Mouse (Mus musculus): ENCODE measurements around the gene Tada2b.

The Tada2b gene

GRCm38 (mm10) chr5:36484171-36484990 lies at the start of gene Tada2b, which contains the start of gene Ccdc96:
Gene Tada2b, minus strand, starts transcription at chr5:36484285.
Gene Ccdc96, plus strand, starts transcription at chr5:36484588.
- DNase-seq (ENCODE audit: low spot score) = peak; percentile 99

GRCm38 (mm10) chr5:36530129-36530751 lies 46.2 kb upstream of the Tada2b start:
- DNase-seq (ENCODE audit: low spot score) = peak; percentile 89

DNA sequence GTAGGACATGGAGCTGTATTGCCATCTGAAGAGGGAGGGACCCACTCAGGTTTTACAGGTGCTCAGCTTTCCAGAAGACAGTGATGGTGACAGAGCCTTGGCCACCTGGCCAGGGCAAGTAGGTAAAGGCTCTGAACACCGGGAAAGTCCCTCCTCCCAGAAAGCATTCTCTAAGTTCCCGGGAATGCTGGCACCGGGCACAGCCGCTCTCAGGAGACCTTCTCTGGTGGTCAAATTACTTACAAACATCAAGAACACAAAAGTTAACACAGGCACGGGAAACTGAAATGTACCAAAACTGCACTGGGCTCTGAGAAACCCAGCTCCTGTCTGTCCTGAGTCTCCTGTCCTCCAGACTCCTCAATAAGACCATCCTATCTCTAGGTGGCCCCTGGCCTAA lies 45.6 kb upstream of the Tada2b start:
- DNase-seq (ENCODE audit: low spot score) = no peak

- DNase-seq (ENCODE audit: low spot score) = no peak
Measured at GRCm38 (mm10) chr5:36526921-36527320, 42.8 kb upstream of the Tada2b start.

DNA sequence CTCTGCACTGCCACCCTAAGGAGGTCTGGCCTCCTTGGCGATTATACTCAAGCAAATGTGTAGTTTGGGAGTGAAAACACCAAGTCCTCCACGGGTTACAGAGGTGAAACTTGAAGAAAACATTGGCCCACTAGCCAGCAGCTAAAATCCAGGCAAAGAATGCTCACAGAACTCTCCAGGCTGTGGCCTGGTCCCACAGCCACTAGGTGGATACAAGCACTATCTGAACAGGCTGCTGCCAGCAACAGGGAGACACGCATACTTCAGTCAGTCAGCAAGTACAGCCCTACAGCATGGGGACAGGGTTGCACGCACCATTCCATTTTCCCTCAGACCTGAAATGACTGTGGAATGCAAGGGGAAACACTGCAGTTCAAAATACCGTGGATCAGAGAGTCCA lies 42.2 kb upstream of the Tada2b start:
- DNase-seq (ENCODE audit: low spot score) = no peak

DNA sequence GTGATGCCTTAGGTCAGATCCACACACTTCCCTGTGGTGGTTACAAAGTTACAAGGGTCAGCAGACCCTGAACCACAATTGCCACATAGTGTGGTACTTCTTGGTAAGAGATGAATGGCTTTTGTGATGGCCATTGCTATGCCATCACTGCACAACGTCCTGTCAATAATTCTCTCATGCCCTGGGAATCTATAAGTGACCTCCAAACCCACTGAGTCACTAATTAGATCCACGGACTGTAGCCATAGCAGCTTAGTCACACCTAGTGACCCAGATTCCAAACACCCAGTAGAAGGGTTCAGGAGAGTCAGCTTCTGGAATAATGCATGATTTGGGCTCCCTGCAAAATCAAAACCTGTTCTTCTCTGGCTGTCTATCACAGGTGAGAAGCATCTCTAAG lies 41.1 kb upstream of the Tada2b start:
- no peak for DNase-seq (ENCODE audit: low spot score)

DNA sequence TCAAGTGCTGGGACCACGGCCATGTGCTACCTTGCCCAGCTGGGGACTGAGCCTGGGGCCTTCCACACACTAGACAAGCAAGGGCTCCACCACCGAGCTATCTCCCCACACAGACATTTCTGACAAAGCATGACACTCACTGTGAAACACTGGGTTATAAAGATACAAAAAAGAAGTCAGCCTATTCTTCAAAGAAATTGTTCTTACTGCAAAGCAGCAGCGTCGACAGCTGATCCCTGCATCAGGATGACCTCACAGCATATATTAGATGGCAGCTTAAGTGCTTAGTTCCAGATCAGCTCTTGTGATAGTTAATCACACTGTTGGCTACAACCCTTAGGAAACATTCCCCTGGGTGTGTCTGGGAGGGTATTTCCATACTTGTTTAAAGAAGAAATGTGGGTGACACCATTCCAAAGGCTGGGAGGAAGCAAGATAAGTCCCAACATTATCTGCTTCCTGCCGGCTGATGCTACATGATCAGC lies 39.2 kb upstream of the Tada2b start:
- no peak for DNase-seq (ENCODE audit: low spot score)

DNA sequence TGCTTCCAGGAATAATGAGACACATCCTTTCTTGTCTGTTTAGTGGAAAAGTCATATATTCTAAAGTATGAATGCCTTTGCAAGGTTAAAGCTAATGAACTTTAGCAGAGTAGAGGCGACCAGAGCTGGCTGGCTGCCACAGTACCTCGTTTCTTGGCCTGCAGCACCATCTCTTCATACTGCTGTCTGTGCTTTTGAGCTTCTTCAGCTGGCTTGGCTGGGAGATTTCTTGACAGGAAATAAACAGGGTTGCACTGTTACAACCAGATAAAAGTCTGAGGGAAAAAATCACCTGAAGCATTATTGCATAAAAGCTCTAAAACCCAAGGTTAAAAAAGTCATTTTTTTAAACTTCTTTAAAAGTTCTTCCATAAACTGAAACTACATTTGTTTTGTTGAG lies 38.7 kb upstream of the Tada2b start:
- no peak for DNase-seq (ENCODE audit: low spot score)

- no peak for DNase-seq (ENCODE audit: low spot score)
Measured at GRCm38 (mm10) chr5:36519751-36520150, 35.7 kb upstream of the Tada2b start.

DNA sequence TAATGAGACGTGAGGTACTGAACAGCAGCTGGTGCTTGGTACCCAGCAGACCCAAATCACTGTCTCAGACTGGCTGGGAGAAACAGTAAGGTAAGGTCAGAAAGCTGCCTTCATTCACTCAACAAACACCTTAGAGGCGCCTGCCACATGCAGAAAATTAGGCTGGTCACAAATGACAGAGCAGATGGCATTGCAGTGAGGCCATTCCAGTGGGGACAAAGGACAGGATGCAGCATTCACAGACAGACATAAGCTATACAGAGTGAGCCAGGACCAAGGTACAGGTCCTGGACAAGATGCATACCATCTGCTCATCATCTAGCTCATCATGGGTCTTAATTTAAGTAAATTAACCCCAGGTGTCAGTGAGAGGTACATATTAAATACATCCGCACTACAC lies 33.5 kb upstream of the Tada2b start:
- DNase-seq (ENCODE audit: low spot score) = no peak

- DNase-seq (ENCODE audit: low spot score) = no peak
Measured at GRCm38 (mm10) chr5:36515558-36515957, 31.5 kb upstream of the Tada2b start.

- DNase-seq (ENCODE audit: low spot score) = peak; percentile 39
Measured at GRCm38 (mm10) chr5:36515126-36515525, 31.0 kb upstream of the Tada2b start.

GRCm38 (mm10) chr5:36510956-36511355 lies 26.9 kb upstream of the Tada2b start:
- no peak for DNase-seq (ENCODE audit: low spot score)

DNA sequence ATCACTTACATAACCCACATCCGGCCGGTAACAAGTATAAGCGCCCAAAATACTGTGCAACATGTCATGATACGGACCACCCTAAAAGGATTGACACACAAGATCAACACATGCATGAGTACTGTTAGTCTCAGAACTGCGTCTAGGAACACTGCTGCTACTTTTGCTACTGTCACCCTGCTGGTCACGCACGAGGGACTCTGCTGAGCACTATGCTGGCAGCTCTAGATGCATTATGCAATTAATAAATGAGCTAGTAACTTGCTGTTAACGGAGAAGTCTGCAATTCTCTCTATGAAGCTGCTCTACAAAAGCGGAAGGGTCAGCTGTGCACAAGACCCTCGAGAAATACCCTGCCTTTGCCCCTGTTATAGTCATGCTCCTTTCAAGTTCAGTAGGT lies 24.3 kb upstream of the Tada2b start:
- no peak for DNase-seq (ENCODE audit: low spot score)

GRCm38 (mm10) chr5:36505643-36506042 lies 21.6 kb upstream of the Tada2b start:
- no peak for DNase-seq (ENCODE audit: low spot score)

DNA sequence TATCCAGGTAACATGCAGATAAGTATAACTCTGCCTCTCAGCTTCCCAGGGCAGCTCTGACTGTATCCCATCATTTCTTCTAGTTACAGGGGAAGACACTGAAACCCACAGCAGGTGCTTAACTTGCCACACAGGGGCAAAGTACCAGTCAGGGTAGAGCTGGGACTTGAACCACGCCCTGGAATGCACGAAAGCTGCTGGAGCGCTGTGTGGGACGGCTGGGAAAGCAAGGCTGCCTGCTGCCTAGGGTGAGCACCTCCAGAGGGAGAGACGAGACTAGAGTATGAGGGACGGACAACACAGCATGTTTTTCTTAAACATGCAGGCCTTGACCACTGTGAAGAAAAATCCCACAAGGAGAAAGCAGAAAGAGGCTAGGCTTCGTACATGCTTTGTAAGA lies 21.1 kb upstream of the Tada2b start:
- DNase-seq (ENCODE audit: low spot score) = no peak

DNA sequence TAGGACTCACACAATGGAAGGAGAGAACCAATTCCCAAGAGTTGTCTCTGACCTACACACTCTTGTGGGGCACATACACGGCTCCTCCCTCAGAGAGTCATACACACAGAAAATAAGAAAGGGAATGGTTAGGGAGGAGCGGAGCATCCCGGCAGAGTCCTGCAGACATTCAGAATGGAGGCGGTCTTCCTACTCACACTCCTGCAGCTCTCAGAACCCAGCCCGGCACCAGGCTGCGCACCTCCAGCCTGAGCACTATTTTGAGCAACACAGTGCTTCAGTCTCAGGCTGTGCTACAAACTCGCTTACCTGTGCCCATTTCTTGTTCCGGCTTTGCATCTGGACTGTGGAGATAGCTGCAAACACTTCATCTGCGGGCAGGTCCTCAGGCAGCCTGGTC lies 10.6 kb upstream of the Tada2b start:
- DNase-seq (ENCODE audit: low spot score) = no peak

- DNase-seq (ENCODE audit: low spot score) = no peak
Measured at GRCm38 (mm10) chr5:36493919-36494318, 9.8 kb upstream of the Tada2b start.

- DNase-seq (ENCODE audit: low spot score) = no peak
Measured at GRCm38 (mm10) chr5:36489225-36489624, 5.1 kb upstream of the Tada2b start.

DNA sequence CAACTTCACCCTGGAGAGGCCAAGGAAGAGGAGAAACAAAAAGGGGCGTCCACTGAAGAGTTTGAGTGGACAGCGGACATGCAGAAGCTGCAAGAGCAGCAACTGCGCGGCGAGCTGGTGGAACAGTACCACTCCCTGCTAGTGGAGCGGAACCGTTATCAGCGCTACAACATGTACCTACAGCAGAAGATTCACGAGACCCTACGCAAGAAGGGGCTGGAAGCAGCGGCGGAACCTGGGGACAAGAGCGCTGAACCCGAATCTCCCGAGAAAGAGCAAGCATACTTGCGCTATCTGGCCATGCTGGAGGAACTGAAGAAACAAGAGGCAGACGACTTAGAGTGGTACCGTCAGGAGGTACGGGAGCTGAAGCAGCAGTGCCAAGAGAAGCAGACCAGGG lies 1.2 kb upstream of the Tada2b start:
- peak; percentile 45 for DNase-seq (ENCODE audit: low spot score)

DNA sequence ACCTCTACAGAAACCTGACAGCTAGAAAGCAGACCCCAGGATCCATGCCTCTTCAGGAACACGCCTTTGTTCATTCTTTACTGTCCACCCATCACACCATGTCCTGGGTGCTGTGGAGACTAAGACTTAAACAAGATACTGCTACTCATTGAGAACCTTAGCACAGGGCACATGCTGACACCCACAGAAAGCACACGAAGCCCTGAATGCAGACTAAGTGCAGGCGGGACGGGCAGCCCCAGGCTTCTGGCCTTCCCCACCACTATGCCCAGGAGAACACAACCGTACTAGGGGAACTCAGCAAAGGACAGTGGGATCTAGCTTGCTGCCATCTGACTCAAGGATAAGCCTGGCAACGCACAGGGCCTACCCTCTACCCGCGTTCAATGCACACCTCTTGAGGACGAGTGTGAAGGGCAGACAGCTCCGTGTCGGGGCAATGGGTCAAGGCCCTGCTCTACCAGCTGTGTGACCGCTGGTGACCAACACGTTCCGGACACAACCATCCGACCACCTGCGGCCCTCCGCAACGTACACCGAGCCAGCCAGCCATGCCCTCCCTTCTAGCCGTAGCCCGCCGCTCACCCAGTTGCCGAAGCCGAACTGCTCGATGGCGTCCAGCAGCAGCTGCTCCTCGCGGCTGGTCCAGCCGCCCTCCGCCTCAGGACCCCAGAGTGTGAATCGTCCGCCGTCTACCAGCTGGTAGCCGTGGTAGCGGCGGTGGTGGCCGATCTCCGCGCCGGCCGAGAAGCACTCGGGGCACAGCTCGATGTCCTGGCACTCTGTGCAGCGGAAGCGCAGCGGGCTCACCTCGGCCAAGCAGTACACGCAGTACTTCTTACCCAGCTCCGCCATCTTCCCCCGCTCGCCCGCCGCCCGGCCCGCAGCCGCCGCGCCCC lies 633 bp downstream of the Tada2b start:
- peak; percentile 64 for DNase-seq (ENCODE audit: low spot score)

GRCm38 (mm10) chr5:36481114-36481513 lies 3.0 kb downstream of the Tada2b start:
- DNase-seq (ENCODE audit: low spot score) = no peak
